25 mouse cellular contexts compared by ENCODE assay signal in the genomic region with DNA sequence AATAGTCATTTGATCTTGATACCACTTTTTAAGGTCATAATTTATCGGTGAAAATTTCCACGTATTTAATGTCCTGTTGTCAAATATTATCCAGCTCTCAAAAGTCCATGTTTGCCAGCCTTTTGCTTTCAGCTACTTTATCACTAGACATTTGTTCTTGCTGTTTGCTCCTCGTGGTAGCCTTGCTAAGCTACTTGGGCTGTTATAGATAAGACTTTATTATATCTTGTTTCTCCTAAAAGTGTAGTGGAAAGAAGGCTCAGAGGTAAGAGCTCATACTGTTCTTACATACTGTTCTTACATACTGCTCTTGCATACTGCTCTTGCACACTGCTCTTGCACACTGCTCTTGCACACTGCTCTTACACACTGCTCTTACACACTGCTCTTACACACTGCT.
"Had no signal": no experiment of that assay in that cellular context is flagged by ENCODE, and none has a peak within 500 bp of the region (broad histone marks: within the 10 kb centered on the region; RNA-seq: fewer than 3 reads in every experiment).

No protein-coding gene starts in this region.

- H3K27me3 ChIP-seq: heart, embryonic 13.5 days; heart, embryonic 15.5 days; hindbrain, embryonic 13.5 days; hindbrain, embryonic 15.5 days; kidney, embryonic 15.5 days; limb, embryonic 13.5 days; limb, embryonic 15.5 days had no signal

- DNase-seq: forebrain, postnatal 0 days; gastrocnemius, postnatal 14 days; gastrocnemius, postnatal 36 days; heart, adult 11 months; heart, adult 2 months; heart, postnatal 14 days; heart, postnatal 36 days; kidney, adult 11 months; kidney, adult 2 months; kidney, adult 9 months; kidney, postnatal 14 days; kidney, postnatal 36 days; layer of hippocampus, adult 9-11 months; layer of hippocampus, postnatal 36 days; left cerebral cortex, postnatal 4 days had no signal

- H3K9ac ChIP-seq: forebrain, postnatal 0 days; heart, embryonic 13.5 days; heart, embryonic 15.5 days; hindbrain, embryonic 13.5 days; hindbrain, embryonic 15.5 days; kidney, embryonic 15.5 days; limb, embryonic 13.5 days; limb, embryonic 15.5 days had no signal

- H3K4me2 ChIP-seq: heart, embryonic 11.5 days; heart, embryonic 13.5 days; heart, embryonic 15.5 days; hindbrain, embryonic 13.5 days; hindbrain, embryonic 15.5 days; kidney, embryonic 15.5 days; limb, embryonic 13.5 days; limb, embryonic 15.5 days had no signal

- H3K4me3 ChIP-seq: heart, adult 2 months; heart, embryonic 13.5 days; heart, embryonic 15.5 days; hindbrain, embryonic 13.5 days; hindbrain, embryonic 15.5 days; kidney, embryonic 15.5 days; limb, embryonic 13.5 days; limb, embryonic 15.5 days had no signal

- H3K27ac ChIP-seq: heart, adult 2 months; heart, embryonic 13.5 days; heart, embryonic 15.5 days; hindbrain, embryonic 13.5 days; hindbrain, embryonic 15.5 days; hindbrain, postnatal 0 days; kidney, embryonic 15.5 days; kidney, postnatal 0 days; limb, embryonic 13.5 days; limb, embryonic 15.5 days had no signal

- H3K36me3 ChIP-seq: heart, embryonic 13.5 days; heart, embryonic 15.5 days; hindbrain, embryonic 13.5 days; hindbrain, embryonic 15.5 days; kidney, embryonic 15.5 days; limb, embryonic 13.5 days; limb, embryonic 15.5 days had no signal

- H3K9me3 ChIP-seq: heart, embryonic 13.5 days; heart, embryonic 15.5 days; hindbrain, embryonic 13.5 days; hindbrain, embryonic 15.5 days; kidney, embryonic 15.5 days; limb, embryonic 13.5 days; limb, embryonic 15.5 days had no signal

- ATAC-seq: forebrain, postnatal 0 days; hindbrain, postnatal 0 days had no signal

- H3K4me1 ChIP-seq: heart, embryonic 13.5 days; heart, embryonic 15.5 days; hindbrain, embryonic 13.5 days; hindbrain, embryonic 15.5 days; kidney, embryonic 15.5 days; limb, embryonic 13.5 days; limb, embryonic 15.5 days had no signal
